Mouse (Mus musculus): ENCODE results near the gene Tia1. TPM values are rescaled to one million over a fixed set of nuclear protein-coding genes. Genes with fewer than 3 reads are reported as not detected.
"Not testable (repeated sequence)": the region's sequence is repeated elsewhere in the genome, so short reads cannot be mapped to it uniquely, and the experiment has no call there.

The Tia1 gene
- polyA plus RNA-seq, 1 experiment from 2014 or later, result 140 TPM

GRCm38 (mm10) chr6:86370093-86370713, 33.8 kb upstream of the Tia1 start:
- Histone ChIP-seq H3K27me3 (replicated peaks) (no peaks in the 10 kb centered on the region), H3K4me1 (replicated peaks) (peaks cover 29% of the 10 kb centered on the region), H3K36me3 (peaks cover 25% of the 10 kb centered on the region), H3K9ac (peak overlapping the region; percentile 70), H3K9me3 (replicated peaks) (no peaks in the 10 kb centered on the region), H3K27ac (ENCODE audit: poor library complexity, severe bottlenecking) (peak overlapping the region; percentile 84; the same call in 1 of the 2 replicates), H3K4me2 (peak overlapping the region; percentile 93), H3K4me3 (peak overlapping the region; percentile 85; the same call in 1 of the 2 replicates)
- ATAC-seq (ENCODE audit: insufficient number of reproducible peaks, low FRiP score), result no peak
- 63% methylated on average over 3 of the region's 3 CpGs for WGBS

- no peaks in the 10 kb centered on the region for H3K9me3 ChIP-seq (replicated peaks)
- 18% methylated on average over 15 of the region's 15 CpGs for WGBS
- peak within 1 kb of the TSS; percentile 91 for H3K9ac ChIP-seq
- H3K4me2 ChIP-seq, result peak within 1 kb of the TSS; percentile 93
- H3K4me1 ChIP-seq (replicated peaks), result peaks cover 29% of the 10 kb centered on the region
- H3K27me3 ChIP-seq (replicated peaks), result no peaks in the 10 kb centered on the region
- peaks cover 25% of the 10 kb centered on the region for H3K36me3 ChIP-seq
- H3K4me3 ChIP-seq, result peak within 1 kb of the TSS; percentile 85
- peak within 1 kb of the TSS; percentile 84 for H3K27ac ChIP-seq (ENCODE audit: poor library complexity, severe bottlenecking)
- ATAC-seq (ENCODE audit: insufficient number of reproducible peaks, low FRiP score), result peak; percentile 29
These were observed 33.2 kb upstream of the Tia1 start, which contains the start of gene Snrpg for GRCm38 (mm10) chr6:86370764-86371339. Gene Snrpg (plus strand): TSS chr6:86371304.

GRCm38 (mm10) chr6:86371340-86371911, 32.6 kb upstream of the Tia1 start:
- under 1% methylated on average over 50 of the region's 50 CpGs for WGBS
- ATAC-seq (ENCODE audit: insufficient number of reproducible peaks, low FRiP score), result peak; percentile 96
- H3K27me3 ChIP-seq (replicated peaks), result no peaks in the 10 kb centered on the region

GRCm38 (mm10) chr6:86371950-86372516, 32.0 kb upstream of the Tia1 start:
- peak overlapping the region; percentile 91 for H3K9ac ChIP-seq
- no peaks in the 10 kb centered on the region for H3K27me3 ChIP-seq (replicated peaks)
- peaks cover 36% of the 10 kb centered on the region for H3K36me3 ChIP-seq
- H3K4me2 ChIP-seq, result peak overlapping the region; percentile 93
- peak overlapping the region; percentile 85 for H3K4me3 ChIP-seq
- 5% methylated on average over 12 of the region's 12 CpGs for WGBS
- H3K4me1 ChIP-seq (replicated peaks), result peaks cover 21% of the 10 kb centered on the region
- H3K9me3 ChIP-seq (replicated peaks), result no peaks in the 10 kb centered on the region
- no peak for ATAC-seq (ENCODE audit: insufficient number of reproducible peaks, low FRiP score)
- no peak overlapping the region; the same call in 1 of the 2 replicates for H3K27ac ChIP-seq (ENCODE audit: poor library complexity, severe bottlenecking)

More at GRCm38 (mm10) chr6:86371340-86371911, 32.6 kb upstream of the Tia1 start:
- H3K9ac ChIP-seq, result peak overlapping the region; percentile 91
- peak overlapping the region; percentile 85 for H3K4me3 ChIP-seq
- H3K9me3 ChIP-seq (replicated peaks), result no peaks in the 10 kb centered on the region
- H3K27ac ChIP-seq (ENCODE audit: poor library complexity, severe bottlenecking), result peak overlapping the region; percentile 84
- H3K4me1 ChIP-seq (replicated peaks), result peaks cover 24% of the 10 kb centered on the region
- peak overlapping the region; percentile 93 for H3K4me2 ChIP-seq
- peaks cover 30% of the 10 kb centered on the region for H3K36me3 ChIP-seq

GRCm38 (mm10) chr6:86373556-86373955, 30.5 kb upstream of the Tia1 start:
- peaks cover 40% of the 10 kb centered on the region for H3K36me3 ChIP-seq
- 90% methylated on average over 6 of the region's 6 CpGs for WGBS
- no peak for ATAC-seq (ENCODE audit: insufficient number of reproducible peaks, low FRiP score)

GRCm38 (mm10) chr6:86378341-86378740, 25.7 kb upstream of the Tia1 start:
- no peaks in the 10 kb centered on the region for H3K4me1 ChIP-seq (replicated peaks)
- H3K27ac ChIP-seq (ENCODE audit: poor library complexity, severe bottlenecking), result no peak overlapping the region
- H3K9me3 ChIP-seq (replicated peaks), result no peaks in the 10 kb centered on the region
- peaks cover 45% of the 10 kb centered on the region for H3K36me3 ChIP-seq
- no peak for ATAC-seq (ENCODE audit: insufficient number of reproducible peaks, low FRiP score)
- no peak overlapping the region for H3K9ac ChIP-seq
- no peak overlapping the region for H3K4me2 ChIP-seq
- H3K27me3 ChIP-seq (replicated peaks), result no peaks in the 10 kb centered on the region
- no peak overlapping the region for H3K4me3 ChIP-seq
- 93% methylated on average over 3 of the region's 3 CpGs for WGBS

More at GRCm38 (mm10) chr6:86373556-86373955, 30.5 kb upstream of the Tia1 start:
- Histone ChIP-seq H3K27ac (ENCODE audit: poor library complexity, severe bottlenecking) (no peak overlapping the region), H3K9ac (no peak overlapping the region), H3K4me1 (replicated peaks) (peaks cover 21% of the 10 kb centered on the region), H3K4me3 (no peak overlapping the region), H3K9me3 (replicated peaks) (no peaks in the 10 kb centered on the region), H3K27me3 (replicated peaks) (no peaks in the 10 kb centered on the region), H3K4me2 (no peak overlapping the region)

- H3K4me3 ChIP-seq; H3K4me1 ChIP-seq (replicated peaks); H3K9ac ChIP-seq; ATAC-seq (ENCODE audit: insufficient number of reproducible peaks, low FRiP score); H3K27ac ChIP-seq (ENCODE audit: poor library complexity, severe bottlenecking); H3K9me3 ChIP-seq (replicated peaks); H3K27me3 ChIP-seq (replicated peaks); H3K4me2 ChIP-seq: not testable (repeated sequence)
- H3K36me3 ChIP-seq, result peaks cover 41% of the 10 kb centered on the region
- WGBS, result 67% methylated on average over 8 of the region's 8 CpGs
These were observed 23.9 kb upstream of the Tia1 start for GRCm38 (mm10) chr6:86380112-86380511.

- Histone ChIP-seq H3K27ac (ENCODE audit: poor library complexity, severe bottlenecking) (no peak overlapping the region), H3K4me2 (no peak overlapping the region), H3K36me3 (peaks cover 35% of the 10 kb centered on the region), H3K9ac (no peak overlapping the region), H3K9me3 (replicated peaks) (no peaks in the 10 kb centered on the region), H3K4me3 (no peak overlapping the region), H3K27me3 (replicated peaks) (no peaks in the 10 kb centered on the region), H3K4me1 (replicated peaks) (no peaks in the 10 kb centered on the region)
- ATAC-seq (ENCODE audit: insufficient number of reproducible peaks, low FRiP score), result no peak
These were observed 21.5 kb upstream of the Tia1 start for GRCm38 (mm10) chr6:86382551-86382950.

GRCm38 (mm10) chr6:86383370-86383769, 20.6 kb upstream of the Tia1 start:
- H3K36me3 ChIP-seq, result peaks cover 35% of the 10 kb centered on the region
- no peak overlapping the region for H3K9ac ChIP-seq
- H3K4me1 ChIP-seq (replicated peaks), result 0 out of 2 replicates have a peak, but pooled peaks cover under 1% of the 10 kb centered on the region
- no peaks in the 10 kb centered on the region for H3K9me3 ChIP-seq (replicated peaks)
- H3K27me3 ChIP-seq (replicated peaks), result no peaks in the 10 kb centered on the region
- no peak for ATAC-seq (ENCODE audit: insufficient number of reproducible peaks, low FRiP score)
- H3K27ac ChIP-seq (ENCODE audit: poor library complexity, severe bottlenecking), result no peak overlapping the region
- no peak overlapping the region for H3K4me3 ChIP-seq
- WGBS, result 34% methylated on average over 16 of the region's 16 CpGs
- no peak overlapping the region; the same call in 1 of the 2 replicates for H3K4me2 ChIP-seq

- ATAC-seq (ENCODE audit: insufficient number of reproducible peaks, low FRiP score), result no peak
- Histone ChIP-seq H3K4me2 (no peak overlapping the region), H3K27ac (ENCODE audit: poor library complexity, severe bottlenecking) (no peak overlapping the region), H3K9me3 (replicated peaks) (no peaks in the 10 kb centered on the region), H3K4me1 (replicated peaks) (0 out of 2 replicates have a peak, but pooled peaks cover 5% of the 10 kb centered on the region), H3K9ac (no peak overlapping the region), H3K36me3 (peaks cover 35% of the 10 kb centered on the region), H3K27me3 (replicated peaks) (no peaks in the 10 kb centered on the region), H3K4me3 (no peak overlapping the region)
- 54% methylated on average over 4 of the region's 4 CpGs for WGBS
These were observed 19.3 kb upstream of the Tia1 start for GRCm38 (mm10) chr6:86384692-86385091.

Data from heart, embryonic 12.5 days (tissue).